ENCODE assay signal across 29 mouse cellular contexts in the genomic region with DNA sequence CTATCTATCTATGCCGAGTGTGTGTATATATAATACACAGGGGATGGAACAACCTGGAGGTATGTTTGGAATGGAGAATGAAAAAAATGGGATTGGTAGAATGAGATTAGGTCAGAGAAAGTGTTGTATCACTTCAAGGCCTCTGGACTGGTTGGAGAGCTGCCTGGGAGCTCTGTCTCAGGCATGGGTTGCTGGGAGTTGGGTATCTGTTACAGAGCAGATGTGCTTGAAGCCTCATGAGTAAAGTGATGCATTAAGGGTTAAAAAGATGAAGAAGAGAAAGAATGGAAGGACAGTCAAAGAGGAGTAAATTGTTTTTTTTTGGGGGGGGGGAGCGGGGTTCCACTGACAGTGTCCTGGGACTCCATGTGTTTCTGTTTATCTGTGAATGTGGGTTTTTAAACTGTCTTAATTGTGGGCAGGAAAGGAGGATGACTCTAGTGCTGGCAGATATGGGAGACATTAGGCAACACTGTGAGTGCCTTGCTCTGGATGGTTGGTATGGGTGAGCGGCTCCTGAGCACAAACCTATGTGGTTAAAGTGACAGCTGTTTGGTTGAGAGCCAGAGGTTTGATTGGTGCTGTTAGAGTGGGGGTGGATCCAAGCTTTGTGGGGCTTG.
DNase-seq lines count a peak whose midpoint lies in the region; ATAC-seq and TF ChIP-seq lines count a peak whose summit lies in the region.
"Had no signal": no experiment of that assay in that cellular context is flagged by ENCODE, and none has a peak within 500 bp of the region (broad histone marks: within the 10 kb centered on the region; RNA-seq: fewer than 3 reads in every experiment).

No protein-coding gene starts in this region.

- TF ChIP-seq EP300 in liver, postnatal 0 days (IDR thresholded peaks at IDR 0.05; ENCODE audit: low read depth) = peak; percentile 47

- no peaks in the 10 kb centered on the region for H3K9me3 ChIP-seq in liver, embryonic 11.5 days (ENCODE audit: control insufficient read depth, low read length)
- H3K9me3 ChIP-seq in liver, embryonic 12.5 days (replicated peaks) = no peaks in the 10 kb centered on the region
- H3K9me3 ChIP-seq in liver, postnatal 0 days (ENCODE audit: low read length) = no peaks in the 10 kb centered on the region
- H3K9me3 ChIP-seq: embryonic facial prominence, embryonic 13.5 days; forebrain, embryonic 10.5 days; heart, embryonic 10.5 days; heart, embryonic 15.5 days; hindbrain, embryonic 13.5 days; kidney, embryonic 15.5 days; limb, embryonic 13.5 days; liver, embryonic 15.5 days; megakaryocyte, embryonic 14.5 days; midbrain, embryonic 13.5 days had no signal

- H3K4me2 ChIP-seq in liver, embryonic 11.5 days = no peak overlapping the region
- H3K4me2 ChIP-seq in liver, embryonic 12.5 days = no peak overlapping the region
- H3K4me2 ChIP-seq in liver, postnatal 0 days (ENCODE audit: low read depth, low read length) = no peak overlapping the region
- H3K4me2 ChIP-seq: embryonic facial prominence, embryonic 13.5 days; heart, embryonic 15.5 days; hindbrain, embryonic 13.5 days; kidney, embryonic 15.5 days; limb, embryonic 13.5 days; liver, embryonic 15.5 days; midbrain, embryonic 13.5 days had no signal

- DNase-seq in liver, embryonic 11.5 days (ENCODE audit: low spot score) = no peak
- peak; percentile 66 for DNase-seq in NIH3T3 (ENCODE audit: low read depth)
- no peak for DNase-seq in liver, postnatal 0 days
- no peak for DNase-seq in kidney, adult 9 months
- DNase-seq in right cerebral cortex, postnatal 4 days = no peak
- DNase-seq in lung, adult 18-20 months = no peak
- DNase-seq: adrenal gland, postnatal 14 days; cerebellum, adult 11-12 months; cerebellum, adult 9-11 months; kidney, postnatal 36 days; lung, postnatal 36 days; thymus, adult 18-20 months; thymus, postnatal 25 days had no signal

- H3K27ac ChIP-seq in liver, embryonic 11.5 days (ENCODE audit: low read depth, low read length) = no peak overlapping the region
- no peak overlapping the region for H3K27ac ChIP-seq in liver, embryonic 12.5 days
- no peak overlapping the region for H3K27ac ChIP-seq in liver, postnatal 0 days (ENCODE audit: low read depth)
- H3K27ac ChIP-seq: embryonic facial prominence, embryonic 13.5 days; forebrain, embryonic 10.5 days; heart, embryonic 10.5 days; heart, embryonic 15.5 days; hindbrain, embryonic 13.5 days; kidney, embryonic 15.5 days; layer of hippocampus, adult 2 months; limb, embryonic 13.5 days; liver, embryonic 15.5 days; midbrain, embryonic 13.5 days; stomach, postnatal 0 days had no signal

- peaks cover under 1% of the 10 kb centered on the region; the same call in 1 of the 2 replicates for H3K4me1 ChIP-seq in liver, embryonic 11.5 days (replicated peaks; ENCODE audit: control insufficient read depth, insufficient read depth, low read length)
- peaks cover 8% of the 10 kb centered on the region for H3K4me1 ChIP-seq in liver, embryonic 12.5 days
- no peaks in the 10 kb centered on the region for H3K4me1 ChIP-seq in liver, postnatal 0 days (ENCODE audit: insufficient read depth)
- H3K4me1 ChIP-seq: forebrain, embryonic 10.5 days; heart, embryonic 10.5 days; heart, embryonic 15.5 days; hindbrain, embryonic 13.5 days; kidney, embryonic 15.5 days; limb, embryonic 13.5 days; midbrain, embryonic 13.5 days had no signal

- peak; percentile 51; the same call in 1 of the 2 replicates for ATAC-seq in liver, embryonic 11.5 days (replicated peaks; ENCODE audit: low FRiP score)
- ATAC-seq in liver, embryonic 12.5 days = no peak
- no peak for ATAC-seq in liver, postnatal 0 days
- ATAC-seq: forebrain, embryonic 16.5 days; intestine, postnatal 0 days; midbrain, embryonic 13.5 days; Patski had no signal

- H3K9ac ChIP-seq in liver, embryonic 11.5 days (ENCODE audit: low read depth, low read length) = no peak overlapping the region
- H3K9ac ChIP-seq in liver, embryonic 12.5 days = no peak overlapping the region
- no peak overlapping the region for H3K9ac ChIP-seq in liver, postnatal 0 days (replicated peaks)
- H3K9ac ChIP-seq: embryonic facial prominence, embryonic 13.5 days; heart, embryonic 15.5 days; hindbrain, embryonic 13.5 days; kidney, embryonic 15.5 days; limb, embryonic 13.5 days; liver, embryonic 15.5 days; midbrain, embryonic 13.5 days had no signal

- WGBS in liver, embryonic 11.5 days = 74% methylated on average over 3 of the region's 3 CpGs
- 62% methylated on average over 3 of the region's 3 CpGs for WGBS in liver, embryonic 12.5 days (ENCODE audit: insufficient replicate concordance)
- WGBS in liver, postnatal 0 days (ENCODE audit: insufficient replicate concordance) = 54% methylated on average over 3 of the region's 3 CpGs

- no peak overlapping the region for H3K4me3 ChIP-seq in liver, embryonic 11.5 days (ENCODE audit: low read depth, low read length)
- H3K4me3 ChIP-seq in liver, embryonic 12.5 days = no peak overlapping the region
- H3K4me3 ChIP-seq in liver, postnatal 0 days (ENCODE audit: low read depth, low read length) = no peak overlapping the region
- H3K4me3 ChIP-seq: embryonic facial prominence, embryonic 13.5 days; forebrain, embryonic 10.5 days; heart, embryonic 10.5 days; heart, embryonic 15.5 days; hindbrain, embryonic 13.5 days; kidney, embryonic 15.5 days; layer of hippocampus, adult 2 months; limb, embryonic 13.5 days; liver, embryonic 15.5 days; megakaryocyte, embryonic 14.5 days; midbrain, embryonic 13.5 days had no signal

- TF ChIP-seq CTCF in liver, postnatal 0 days (IDR thresholded peaks at IDR 0.05; ENCODE audit: low read depth) = no peak

- H3K27me3 ChIP-seq in liver, embryonic 11.5 days (replicated peaks; ENCODE audit: control insufficient read depth, insufficient read depth, low read length) = no peaks in the 10 kb centered on the region
- H3K27me3 ChIP-seq in liver, embryonic 12.5 days (replicated peaks) = no peaks in the 10 kb centered on the region
- H3K27me3 ChIP-seq in liver, postnatal 0 days (ENCODE audit: insufficient read depth, low read length) = no peaks in the 10 kb centered on the region
- H3K27me3 ChIP-seq: embryonic facial prominence, embryonic 13.5 days; heart, embryonic 15.5 days; hindbrain, embryonic 13.5 days; kidney, embryonic 15.5 days; limb, embryonic 13.5 days; liver, embryonic 15.5 days; megakaryocyte, embryonic 14.5 days; midbrain, embryonic 13.5 days; Patski had no signal

- no peaks in the 10 kb centered on the region for H3K36me3 ChIP-seq in liver, embryonic 11.5 days (ENCODE audit: control insufficient read depth, insufficient read depth, low read length)
- H3K36me3 ChIP-seq in liver, embryonic 12.5 days = no peaks in the 10 kb centered on the region
- no peaks in the 10 kb centered on the region for H3K36me3 ChIP-seq in liver, postnatal 0 days (replicated peaks; ENCODE audit: insufficient read depth, low read length)
- H3K36me3 ChIP-seq: embryonic facial prominence, embryonic 13.5 days; forebrain, embryonic 10.5 days; heart, embryonic 10.5 days; heart, embryonic 15.5 days; hindbrain, embryonic 13.5 days; kidney, embryonic 15.5 days; limb, embryonic 13.5 days; liver, embryonic 15.5 days; midbrain, embryonic 13.5 days had no signal
